Comparison of ENCODE assay signal across 8 mouse cellular contexts in genomic region chr19:6426703-6427500, GRCm38 (mm10). TPM values are rescaled to one million over a fixed set of nuclear protein-coding genes. Genes with fewer than 3 reads are reported as not detected.
DNase-seq lines count a peak whose midpoint lies in the region; ATAC-seq and TF ChIP-seq lines count a peak whose summit lies in the region.

No protein-coding gene starts in this region.

- no peak for TF ChIP-seq POLR2A in lung, adult 2 months (IDR thresholded peaks at IDR 0.05; ENCODE audit: borderline replicate concordance, extremely low read depth, low read depth, low read length)

- H3K4me1 ChIP-seq in lung, adult 2 months (ENCODE audit: control insufficient read depth, insufficient read depth, low read length) = peaks cover 3% of the 10 kb centered on the region; the same call in 1 of the 2 replicates
- H3K4me1 ChIP-seq in forebrain, embryonic 14.5 days (ENCODE audit: control insufficient read depth, insufficient read depth, low read length) = peaks cover 70% of the 10 kb centered on the region
- peaks cover 89% of the 10 kb centered on the region for H3K4me1 ChIP-seq in neural tube, embryonic 13.5 days (replicated peaks)

- no peak for TF ChIP-seq CTCF in lung, adult 2 months (IDR thresholded peaks at IDR 0.05; ENCODE audit: insufficient read depth, low read length)

- H3K4me2 ChIP-seq in forebrain, embryonic 14.5 days (ENCODE audit: low read length) = peak overlapping the region; percentile 67; the same call in 1 of the 2 replicates
- peak overlapping the region; percentile 59 for H3K4me2 ChIP-seq in neural tube, embryonic 13.5 days

- no peak overlapping the region for H3K9ac ChIP-seq in forebrain, embryonic 14.5 days (ENCODE audit: low read length)
- peak overlapping the region; percentile 46; the same call in 1 of the 2 replicates for H3K9ac ChIP-seq in neural tube, embryonic 13.5 days

- H3K27ac ChIP-seq in forebrain, embryonic 14.5 days (ENCODE audit: low read depth, low read length) = peak overlapping the region; percentile 29; the same call in 1 of the 2 replicates
- 0 out of 2 replicates have a peak overlapping the region, but pooled peaks have one; percentile 33 for H3K27ac ChIP-seq in neural tube, embryonic 13.5 days (replicated peaks)

- WGBS in lung, adult 2 months = 22% methylated on average over 13 of the region's 13 CpGs
- WGBS in forebrain, embryonic 14.5 days = 5% methylated on average over 13 of the region's 13 CpGs
- WGBS in neural tube, embryonic 13.5 days = 8% methylated on average over 13 of the region's 13 CpGs

- H3K36me3 ChIP-seq in forebrain, embryonic 14.5 days (ENCODE audit: control insufficient read depth, insufficient read depth, low read length) = peaks cover 10% of the 10 kb centered on the region; the same call in 1 of the 2 replicates
- no peaks in the 10 kb centered on the region for H3K36me3 ChIP-seq in neural tube, embryonic 13.5 days

- no peaks in the 10 kb centered on the region for H3K9me3 ChIP-seq in forebrain, embryonic 14.5 days (replicated peaks; ENCODE audit: control insufficient read depth, low read length)
- no peaks in the 10 kb centered on the region for H3K9me3 ChIP-seq in neural tube, embryonic 13.5 days

- peak; percentile 23 for ATAC-seq in forebrain, embryonic 14.5 days
- no peak for ATAC-seq in neural tube, embryonic 13.5 days (ENCODE audit: low read depth)

- peaks cover 35% of the 10 kb centered on the region for H3K27me3 ChIP-seq in forebrain, embryonic 14.5 days (replicated peaks; ENCODE audit: control insufficient read depth, insufficient read depth, low read length)
- peaks cover 74% of the 10 kb centered on the region for H3K27me3 ChIP-seq in neural tube, embryonic 13.5 days

- DNase-seq in lung, adult 2 months = peak; percentile 33
- no peak for DNase-seq in lung, postnatal 25 days (ENCODE audit: low spot score)
- peak; percentile 86 for DNase-seq in ZHBTc4 (ENCODE audit: low read depth, low spot score)
- DNase-seq in forebrain, embryonic 14.5 days (ENCODE audit: low spot score) = peak; percentile 75
- peak; percentile 85 to 86 for DNase-seq in kidney, postnatal 4 days
- DNase-seq in right cerebral cortex, postnatal 10 days (ENCODE audit: low spot score in 2 of 2) = no peak
- DNase-seq in layer of hippocampus, postnatal 25 days (ENCODE audit: extremely low spot score in 1 of 2, low spot score in 1 of 2) = no peak

- no peak overlapping the region for H3K4me3 ChIP-seq in lung, adult 2 months (replicated peaks; ENCODE audit: extremely low read depth, low read depth, low read length)
- H3K4me3 ChIP-seq in forebrain, embryonic 14.5 days (ENCODE audit: low read depth, low read length) = no peak overlapping the region
- H3K4me3 ChIP-seq in neural tube, embryonic 13.5 days = no peak overlapping the region

RNA-seq across cellular contexts. Expression of gene Nrxn2, which starts 8.4 kb away (rescaled TPM):
- polyA plus RNA-seq in lung, adult 2 months (2012; rRNA removed) = 7.3 and 11.0 TPM in 2 replicates
- polyA plus RNA-seq in forebrain, embryonic 14.5 days (2014; fragmentation: Nextera tagmentation; extraction: Ambion mirVana) = 39.5 and 41.7 TPM in 2 replicates
- 24.0 and 28.9 TPM in 2 replicates for polyA plus RNA-seq in neural tube, embryonic 13.5 days (2015; fragmentation: Nextera tagmentation; extraction: Ambion mirVana)
- 100 to 1,000 TPM; 404 to 465 TPM for total RNA-seq in layer of hippocampus, postnatal 25 days (2021)

RNA-seq across cellular contexts. Expression of gene Rasgrp2, which starts 27.8 kb away (rescaled TPM):
- 210 and 287 TPM in 2 replicates for polyA plus RNA-seq in lung, adult 2 months (2012; rRNA removed)
- 28.6 and 30.7 TPM in 2 replicates for polyA plus RNA-seq in forebrain, embryonic 14.5 days (2014; fragmentation: Nextera tagmentation; extraction: Ambion mirVana)
- 44.1 and 49.9 TPM in 2 replicates for polyA plus RNA-seq in neural tube, embryonic 13.5 days (2015; fragmentation: Nextera tagmentation; extraction: Ambion mirVana)
- total RNA-seq in layer of hippocampus, postnatal 25 days (2021) = 10 to 100 TPM; 29.3 to 29.8 TPM

RNA-seq across cellular contexts. Expression of gene Pygm, which starts 42.7 kb away (rescaled TPM):
- polyA plus RNA-seq in lung, adult 2 months (2012; rRNA removed) = 32.8 and 135 TPM in 2 replicates
- polyA plus RNA-seq in forebrain, embryonic 14.5 days (2014; fragmentation: Nextera tagmentation; extraction: Ambion mirVana) = 1.3 and 3.0 TPM in 2 replicates
- 5.7 and 6.3 TPM in 2 replicates for polyA plus RNA-seq in neural tube, embryonic 13.5 days (2015; fragmentation: Nextera tagmentation; extraction: Ambion mirVana)
- total RNA-seq in layer of hippocampus, postnatal 25 days (2021) = 10 to 100 TPM; 26.6 to 32.3 TPM

Comparison
In these comparisons a context has a peak if more than half of its experiments do, and no peak if none do; other contexts are left out.
1. DNase-seq: peak in lung, adult 2 months (single experiment), ZHBTc4 (single experiment), forebrain, embryonic 14.5 days (single experiment) and kidney, postnatal 4 days (2 of 2); none in lung, postnatal 25 days (single experiment), right cerebral cortex, postnatal 10 days (0 of 2) and layer of hippocampus, postnatal 25 days (0 of 2).